Mouse (Mus musculus) adrenal gland, adult 10 weeks (tissue): Measurements from ENCODE around the gene Pelp1. TPM values are rescaled to one million over a fixed set of nuclear protein-coding genes. Genes with fewer than 3 reads are reported as not detected.

ENCODE experiments used
- polyA plus RNA-seq: library from polyadenylated mRNA; stranded (reverse); fragments of 350-450 nt; fragmentation: Illumina TruSeq; extraction: RNeasy Lipid Tissue Mini Kit (QIAGEN cat#74804); gene quantifications from one replicate; pipeline ENCODE4 v1.2.3, GENCODE M21; 2014; ENCODE audit warnings: low read depth, low replicate concordance

Gene Pelp1
- 8.9 TPM for polyA plus RNA-seq

GRCm38 (mm10) chr11:70409594-70410296 lies at the start of gene Pelp1:
TSS of gene Pelp1 (minus strand) at chr11:70410031.

GRCm38 (mm10) chr11:70458688-70459600 lies 49.1 kb upstream of the Pelp1 start, which contains the start of gene Zmynd15:
TSS of gene Zmynd15 (plus strand) at chr11:70459433.

DNA sequence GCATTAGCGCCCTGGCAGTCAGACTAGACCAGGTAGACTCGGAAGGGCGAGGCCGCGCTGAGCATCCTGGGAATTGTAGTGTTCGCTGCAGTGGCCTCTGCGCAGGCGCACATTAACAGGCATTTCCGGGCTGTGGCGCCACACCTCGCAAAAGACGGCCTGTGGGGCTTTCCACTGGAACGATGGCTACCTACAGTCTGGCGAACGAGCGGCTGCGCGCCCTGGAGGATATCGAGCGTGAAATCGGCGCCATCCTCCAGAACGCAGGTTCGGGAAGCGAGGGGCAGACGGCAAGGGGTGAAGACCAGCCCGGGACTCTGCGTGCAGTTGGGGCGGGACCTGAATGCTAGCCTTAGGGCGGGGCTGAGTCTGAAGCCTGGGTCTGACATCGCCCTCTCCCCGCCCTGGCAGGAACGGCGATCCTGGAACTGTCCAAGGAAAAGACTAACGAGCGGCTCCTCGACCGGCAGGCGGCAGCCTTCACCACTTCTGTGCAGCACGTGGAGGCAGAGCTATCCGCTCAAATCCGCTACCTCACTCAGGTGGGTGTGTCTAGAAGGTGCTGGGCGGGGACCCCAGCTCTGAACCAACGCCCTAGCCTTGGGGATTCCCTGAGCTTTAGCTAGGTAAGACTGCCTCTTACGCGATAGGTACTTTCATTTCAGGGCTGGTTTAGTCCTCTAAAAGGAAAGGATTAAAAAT lies 42.1 kb upstream of the Pelp1 start, which contains the start of gene Med11:
Gene Med11 (plus strand): TSS at position 123 of the 702 bp plus-strand sequence.

GRCm38 (mm10) chr11:70432048-70432894 lies 22.4 kb upstream of the Pelp1 start, which contains the start of gene Arrb2:
TSS of gene Arrb2 (plus strand) at chr11:70432635.

GRCm38 (mm10) chr11:70351868-70352267 lies 58.0 kb downstream of the Pelp1 start, which contains the start of gene Alox15:
TSS of gene Alox15 (minus strand) at chr11:70352031.

Other genes starting within 250 kb of the Pelp1 start
- gene Slc16a11, start 197.3 kb downstream of the Pelp1 start, polyA plus RNA-seq = not detected
- gene Slc16a13, start 189.0 kb downstream of the Pelp1 start, polyA plus RNA-seq = 2.2 TPM
- gene Bcl6b, start 180.2 kb downstream of the Pelp1 start, polyA plus RNA-seq = 13.0 TPM
- gene 0610010K14Rik, start 172.1 kb downstream of the Pelp1 start, polyA plus RNA-seq = 2.4 TPM
- 1.9 TPM for gene Gm21988, start 170.2 kb downstream of the Pelp1 start, polyA plus RNA-seq
- gene Rnasek, start 170.2 kb downstream of the Pelp1 start, polyA plus RNA-seq = 48.7 TPM
- 0.87 TPM for gene Alox12, start 154.7 kb downstream of the Pelp1 start, polyA plus RNA-seq
- gene Alox12e, start 87.4 kb downstream of the Pelp1 start, polyA plus RNA-seq = not detected
- not detected for gene Alox15, start 58.0 kb downstream of the Pelp1 start, polyA plus RNA-seq
- gene Arrb2, start 22.6 kb upstream of the Pelp1 start, polyA plus RNA-seq = 2.3 TPM
- 5.6 TPM for gene Med11, start 41.9 kb upstream of the Pelp1 start, polyA plus RNA-seq
- gene Zmynd15, start 49.4 kb upstream of the Pelp1 start, polyA plus RNA-seq = 0.35 TPM
- 10.3 TPM for gene Cxcl16, start 50.0 kb upstream of the Pelp1 start, polyA plus RNA-seq
- not detected for gene Tm4sf5, start 95.2 kb upstream of the Pelp1 start, polyA plus RNA-seq
- gene Vmo1, start 104.6 kb upstream of the Pelp1 start, polyA plus RNA-seq = not detected
- not detected for gene Gltpd2, start 109.2 kb upstream of the Pelp1 start, polyA plus RNA-seq
- 23.1 TPM for gene Psmb6, start 115.3 kb upstream of the Pelp1 start, polyA plus RNA-seq
- not detected for gene Gm40193, start 122.9 kb upstream of the Pelp1 start, polyA plus RNA-seq
- gene Pld2, start 130.0 kb upstream of the Pelp1 start, polyA plus RNA-seq = 1.0 TPM
- 2.2 TPM for gene Mink1, start 152.8 kb upstream of the Pelp1 start, polyA plus RNA-seq
- not detected for gene 4930544D05Rik, start 205.8 kb upstream of the Pelp1 start, polyA plus RNA-seq
- not detected for gene Chrne, start 209.2 kb upstream of the Pelp1 start, polyA plus RNA-seq
- gene Gp1ba, start 229.1 kb upstream of the Pelp1 start, polyA plus RNA-seq = not detected
- gene Rnf167, start 237.2 kb upstream of the Pelp1 start, polyA plus RNA-seq = 33.4 TPM
- 30.6 TPM for gene Slc25a11, start 237.4 kb upstream of the Pelp1 start, polyA plus RNA-seq
- gene Pfn1, start 244.6 kb upstream of the Pelp1 start, polyA plus RNA-seq = 121 TPM
- 2.7 TPM for gene Eno3, start 247.2 kb upstream of the Pelp1 start, polyA plus RNA-seq